Mouse (Mus musculus): ENCODE results near the gene Mreg.
A peak's percentile ranks its signal among the peaks of the same experiment; 100 is the strongest.

Gene Mreg

GRCm38 (mm10) chr1:72123434-72124297 lies 88.4 kb downstream of the Mreg start:
- peak; percentile 70 for DNase-seq (ENCODE audit: inconsistent ontology term)

- DNase-seq (ENCODE audit: inconsistent ontology term): no peak
Measured at GRCm38 (mm10) chr1:72121608-72122185, 90.4 kb downstream of the Mreg start.

- DNase-seq (ENCODE audit: inconsistent ontology term): peak; percentile 75
Measured at GRCm38 (mm10) chr1:72119981-72120380, 92.1 kb downstream of the Mreg start.

- DNase-seq (ENCODE audit: inconsistent ontology term): peak; percentile 28
Measured at GRCm38 (mm10) chr1:72114206-72114605, 97.9 kb downstream of the Mreg start.
